Comparison of ENCODE assay signal across 8 mouse cellular contexts in genomic region chr13:70582517-70582916, GRCm38 (mm10). TPM values are rescaled to one million over a fixed set of nuclear protein-coding genes. Genes with fewer than 3 reads are reported as not detected.
A peak's percentile ranks its signal among the peaks of the same experiment; 100 is the strongest.
DNase-seq lines count a peak whose midpoint lies in the region; ATAC-seq and TF ChIP-seq lines count a peak whose summit lies in the region.

No protein-coding gene starts in this region.

- H3K27me3 ChIP-seq in midbrain, postnatal 0 days (ENCODE audit: insufficient read depth, low read length), result no peaks in the 10 kb centered on the region

- no peaks in the 10 kb centered on the region for H3K9me3 ChIP-seq in midbrain, postnatal 0 days (ENCODE audit: low read length)

- no peak overlapping the region for H3K27ac ChIP-seq in midbrain, postnatal 0 days (ENCODE audit: low read depth, low read length)

- peak; percentile 4 for DNase-seq in gastrocnemius, adult 18-20 months (ENCODE audit: low spot score)
- no peak for DNase-seq in gastrocnemius, postnatal 25 days
- peak; percentile 43 for DNase-seq in right cerebral cortex, adult 18-20 months
- no peak for DNase-seq in right cerebral cortex, postnatal 25 days
- DNase-seq in embryo, embryonic 10.5 days (ENCODE audit: low spot score), result peak; percentile 72
- peak; percentile 46 to 62 for DNase-seq in layer of hippocampus, postnatal 14 days (ENCODE audit: low spot score in 2 of 2)
- DNase-seq in midbrain, postnatal 0 days (ENCODE audit: low spot score), result peak; percentile 71
- no peak for DNase-seq in urinary bladder, postnatal 10 days (ENCODE audit: low spot score)

- peak; percentile 84 for TF ChIP-seq CTCF in midbrain, postnatal 0 days (IDR thresholded peaks at IDR 0.05)

- peaks cover 5% of the 10 kb centered on the region; the same call in 1 of the 2 replicates for H3K36me3 ChIP-seq in midbrain, postnatal 0 days (ENCODE audit: insufficient read depth, low read length)

- no peak overlapping the region for H3K4me2 ChIP-seq in midbrain, postnatal 0 days (ENCODE audit: low read depth, low read length, poor library complexity, severe bottlenecking)

- no peak overlapping the region for H3K4me3 ChIP-seq in midbrain, postnatal 0 days (ENCODE audit: low read depth, low read length)

- 9% methylated on average over 2 of the region's 2 CpGs for WGBS in midbrain, postnatal 0 days

- ATAC-seq in midbrain, postnatal 0 days (ENCODE audit: low FRiP score), result no peak

- H3K4me1 ChIP-seq in midbrain, postnatal 0 days (ENCODE audit: insufficient read depth, low read length), result no peaks in the 10 kb centered on the region

- no peak overlapping the region for H3K9ac ChIP-seq in midbrain, postnatal 0 days (replicated peaks; ENCODE audit: low read length, poor library complexity, severe bottlenecking)

RNA-seq across cellular contexts. Expression of gene Ice1, which starts 54.9 kb away (rescaled TPM):
- 10 to 100 TPM; 14.6 to 18.3 TPM for total RNA-seq in gastrocnemius, adult 18-20 months (2021)
- total RNA-seq in gastrocnemius, postnatal 25 days (2021), result 10 to 100 TPM; 16.2 to 16.3 TPM
- 10 to 100 TPM; 60.6 to 67.0 TPM for total RNA-seq in layer of hippocampus, postnatal 14 days (2021)
- 77.4 and 88.7 TPM in 2 replicates for total RNA-seq in midbrain, postnatal 0 days (2014; rRNA removed)
- 23.5 and 25.4 TPM in 2 replicates for polyA plus RNA-seq in midbrain, postnatal 0 days (2015; fragmentation: Nextera tagmentation; extraction: Ambion mirVana)

Comparison
In these comparisons a context has a peak if more than half of its experiments do, and no peak if none do; other contexts are left out.
1. DNase-seq: peak in gastrocnemius, adult 18-20 months (single experiment), right cerebral cortex, adult 18-20 months (single experiment), embryo, embryonic 10.5 days (single experiment), layer of hippocampus, postnatal 14 days (2 of 2) and midbrain, postnatal 0 days (single experiment); none in gastrocnemius, postnatal 25 days (single experiment), right cerebral cortex, postnatal 25 days (single experiment) and urinary bladder, postnatal 10 days (single experiment).